Mouse (Mus musculus) 416B (cell line): Measurements from ENCODE around the gene Rab5c.

Experiments
- DNase-seq: peaks from one replicate; pipeline ENCODE4 v3.0.0; 2011; ENCODE audit warnings: low read depth

The Rab5c gene

GRCm38 (mm10) chr11:100697921-100698320 is 40.1 kb downstream of the Rab5c start:
- DNase-seq, result no peak

GRCm38 (mm10) chr11:100694926-100695325 is 43.1 kb downstream of the Rab5c start:
- DNase-seq, result peak; percentile 66

- DNase-seq, result no peak
Observed at GRCm38 (mm10) chr11:100693154-100693553, 44.9 kb downstream of the Rab5c start.

- no peak for DNase-seq
Observed at GRCm38 (mm10) chr11:100692164-100692616, 45.8 kb downstream of the Rab5c start, which contains the start of gene Zfp385c. TSS of gene Zfp385c (minus strand) at chr11:100692455.

- DNase-seq, result no peak
Observed at GRCm38 (mm10) chr11:100690389-100690788, 47.6 kb downstream of the Rab5c start.

- no peak for DNase-seq
Observed at GRCm38 (mm10) chr11:100688443-100688842, 49.6 kb downstream of the Rab5c start.

GRCm38 (mm10) chr11:100687265-100687664 is 50.8 kb downstream of the Rab5c start:
- no peak for DNase-seq

GRCm38 (mm10) chr11:100685371-100685770 is 52.6 kb downstream of the Rab5c start:
- DNase-seq, result no peak

- no peak for DNase-seq
Observed at GRCm38 (mm10) chr11:100684084-100684483, 53.9 kb downstream of the Rab5c start.

- no peak for DNase-seq
Observed at GRCm38 (mm10) chr11:100682526-100682925, 55.5 kb downstream of the Rab5c start.

GRCm38 (mm10) chr11:100681826-100682225 is 56.2 kb downstream of the Rab5c start:
- no peak for DNase-seq

- DNase-seq, result no peak
Observed at GRCm38 (mm10) chr11:100677810-100678209, 60.2 kb downstream of the Rab5c start.

- no peak for DNase-seq
Observed at GRCm38 (mm10) chr11:100673169-100673568, 64.8 kb downstream of the Rab5c start.

GRCm38 (mm10) chr11:100671956-100672355 is 66.1 kb downstream of the Rab5c start:
- no peak for DNase-seq

GRCm38 (mm10) chr11:100671049-100671448 is 67.0 kb downstream of the Rab5c start:
- DNase-seq, result no peak
